Mouse (Mus musculus) kidney, postnatal 0 days (tissue): Measurements from ENCODE around the gene Nr1i3. TPM values are rescaled to one million over a fixed set of nuclear protein-coding genes. Genes with fewer than 3 reads are reported as not detected.

Source experiments
- ATAC-seq: fragments of 200-750 bp; cut with Nextera tagmentation; replicated peaks from 2 replicates; pipeline ENCODE4 v1.8.0; 2017; ENCODE audit warnings: low read depth, moderate number of reproducible peaks, moderate TSS enrichment, moderate library complexity; ENCODE audit not compliant: low FRiP score
- DNase-seq: peaks from one replicate; pipeline ENCODE4 v3.0.0-alpha.2; 2016; ENCODE audit warnings: low spot score
- H3K27ac ChIP-seq: fragments of 300-500 bp; sonication (generic); 2 replicates; pipeline ENCODE4 v1.5.1; 2014; ENCODE audit warnings: mild to moderate bottlenecking
- H3K27me3 ChIP-seq: fragments of 300-500 bp; sonication (generic); 2 replicates; pipeline ENCODE4 v1.6.1; 2014; ENCODE audit warnings: low read length, mixed read lengths; ENCODE audit not compliant: insufficient read depth
- H3K36me3 ChIP-seq: fragments of 300-500 bp; sonication (generic); 2 replicates; pipeline ENCODE4 v1.6.1; 2014; ENCODE audit warnings: low read length, mixed read lengths; ENCODE audit not compliant: insufficient read depth
- H3K4me1 ChIP-seq: fragments of 300-500 bp; sonication (generic); replicated peaks from 2 replicates; pipeline ENCODE4 v1.6.1; 2014; ENCODE audit warnings: antibody characterized with exemption, low read length, mixed read lengths; ENCODE audit not compliant: insufficient read depth
- H3K4me2 ChIP-seq: fragments of 300-500 bp; sonication (generic); 2 replicates; pipeline ENCODE4 v1.6.1; 2014; ENCODE audit warnings: mild to moderate bottlenecking, low read length, moderate library complexity, mixed read lengths
- H3K4me3 ChIP-seq: fragments of 300-500 bp; sonication (generic); replicated peaks from 2 replicates; pipeline ENCODE4 v1.5.1; 2014; ENCODE audit warnings: low read depth, low read length
- H3K9ac ChIP-seq: fragments of 300-500 bp; sonication (generic); 2 replicates; pipeline ENCODE4 v1.6.1; 2014; ENCODE audit warnings: low read depth, low read length
- H3K9me3 ChIP-seq: fragments of 300-500 bp; sonication (generic); replicated peaks from 2 replicates; pipeline ENCODE4 v1.6.1; 2016; ENCODE audit warnings: low read length, inconsistent platforms, mixed read lengths
- CTCF ChIP-seq: IDR thresholded peaks from 2 replicates; pipeline ENCODE4 v1.5.1; 2016; ENCODE audit warnings: antibody characterized with exemption, low read depth, mild to moderate bottlenecking, moderate library complexity
- WGBS: fragments of 180-500 bp; shearing (Covaris S2); extraction: QIAGEN DNeasy Blood & Tissue Kit; methylation state at CpG from one replicate; pipeline ENCODE4 v1.1.7; 2014; 5-methylcytosine and 5-hydroxymethylcytosine counted together
- polyA plus RNA-seq: library from polyadenylated mRNA; unstranded; fragments of >200 nt; fragmentation: Nextera tagmentation; extraction: Ambion mirVana; gene quantifications from 2 replicates; pipeline ENCODE4 v1.2.1, GENCODE M21; 2015

The Nr1i3 gene
- polyA plus RNA-seq, 1 experiment from 2014 or later, result 1.7 TPM

DNA sequence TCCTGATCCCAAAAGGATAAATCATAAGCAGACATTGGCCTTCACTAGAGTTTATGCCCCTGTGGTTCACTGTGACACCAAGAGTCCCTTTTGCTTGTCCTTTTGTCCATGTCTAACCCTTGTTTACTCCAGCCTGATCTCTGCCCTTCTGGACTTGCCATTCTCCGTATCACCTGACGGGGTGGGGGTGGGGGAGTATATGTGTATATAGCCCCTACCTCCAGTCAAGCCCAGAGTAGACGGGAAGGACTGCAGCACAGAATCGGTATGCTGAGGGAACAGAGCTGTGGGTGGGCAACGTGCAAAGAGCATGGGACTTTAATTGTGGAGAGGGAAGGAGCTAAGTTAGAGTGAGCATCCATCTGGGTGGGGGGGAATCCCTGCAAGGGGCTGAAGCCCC lies 11.1 kb downstream of the Nr1i3 start, which contains the start of gene Apoa2:
Gene Apoa2, plus strand, starts transcription at position 198 of the 400 bp plus-strand sequence.
- DNase-seq (no peak), ATAC-seq (no peak)
- TF ChIP-seq CTCF, result no peak
- peaks cover under 1% of the 10 kb centered on the region for H3K36me3 ChIP-seq
- WGBS, result 63% methylated on average over 5 of the region's 5 CpGs
- H3K9ac ChIP-seq, result no peak within 1 kb of the TSS
- H3K27ac ChIP-seq, result no peak within 1 kb of the TSS; the same call in 1 of the 2 replicates
- H3K9me3 ChIP-seq, result no peaks in the 10 kb centered on the region
- H3K27me3 ChIP-seq, result no peaks in the 10 kb centered on the region
- H3K4me3 ChIP-seq, result no peak within 1 kb of the TSS
- H3K4me1 ChIP-seq, result peaks cover 11% of the 10 kb centered on the region
- H3K4me2 ChIP-seq, result no peak within 1 kb of the TSS

DNA sequence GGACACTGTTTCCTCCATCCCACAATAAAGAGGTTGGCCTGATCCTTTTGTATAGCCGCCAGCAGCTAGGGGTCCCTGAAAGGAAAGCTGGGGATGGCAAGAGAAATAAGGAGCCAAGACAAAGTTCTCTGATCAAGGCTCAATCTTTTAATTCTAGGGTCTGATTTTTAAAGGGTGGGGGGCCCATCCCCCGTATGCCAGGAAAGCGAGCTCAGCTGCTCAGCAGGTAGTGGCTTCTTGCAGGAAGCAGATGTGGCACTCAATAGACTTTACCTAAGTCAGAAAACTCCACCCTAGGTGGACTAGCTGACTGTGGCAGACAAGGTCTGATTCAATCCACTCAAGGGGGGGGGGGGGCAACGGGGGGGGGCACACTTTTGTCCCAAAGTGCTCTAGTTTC lies 13.0 kb downstream of the Nr1i3 start:
- Histone ChIP-seq H3K36me3 (no peaks in the 10 kb centered on the region), H3K27me3 (no peaks in the 10 kb centered on the region), H3K9me3 (no peaks in the 10 kb centered on the region), H3K27ac (no peak overlapping the region), H3K9ac (no peak overlapping the region), H3K4me3 (no peak overlapping the region), H3K4me1 (peaks cover 6% of the 10 kb centered on the region; the same call in 1 of the 2 replicates), H3K4me2 (no peak overlapping the region)
- no peak for TF ChIP-seq CTCF
- no peak for DNase-seq
- 55% methylated on average over 4 of the region's 4 CpGs for WGBS
- no peak for ATAC-seq

DNA sequence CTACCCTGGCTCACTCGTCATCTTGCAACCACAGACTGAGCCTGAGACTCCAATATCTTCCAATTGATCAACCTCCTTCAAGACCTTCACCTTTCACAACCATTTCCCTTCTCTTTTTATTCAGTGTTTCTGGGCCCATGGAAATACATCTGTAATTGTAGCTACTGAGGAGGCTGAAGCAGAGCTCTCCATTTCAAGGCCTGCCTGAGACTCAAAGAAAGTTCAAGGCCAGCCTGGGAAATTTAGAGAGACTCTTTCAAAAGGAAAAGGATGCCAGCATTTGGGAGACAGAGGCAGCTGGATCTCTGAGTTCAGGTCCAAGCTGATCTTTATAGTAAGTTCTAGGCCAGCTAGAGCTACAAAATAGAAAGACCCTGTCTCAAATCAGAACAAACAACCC lies 14.1 kb downstream of the Nr1i3 start:
- Histone ChIP-seq H3K36me3 (no peaks in the 10 kb centered on the region), H3K4me1 (0 out of 2 replicates have a peak, but pooled peaks cover 6% of the 10 kb centered on the region), H3K27me3 (no peaks in the 10 kb centered on the region), H3K4me3 (no peak overlapping the region), H3K9me3 (no peaks in the 10 kb centered on the region), H3K9ac (no peak overlapping the region), H3K4me2 (no peak overlapping the region), H3K27ac (no peak overlapping the region)
- no peak for TF ChIP-seq CTCF
- WGBS, result 95% methylated on average over 1 of the region's 1 CpGs
- ATAC-seq (no peak), DNase-seq (no peak)

DNA sequence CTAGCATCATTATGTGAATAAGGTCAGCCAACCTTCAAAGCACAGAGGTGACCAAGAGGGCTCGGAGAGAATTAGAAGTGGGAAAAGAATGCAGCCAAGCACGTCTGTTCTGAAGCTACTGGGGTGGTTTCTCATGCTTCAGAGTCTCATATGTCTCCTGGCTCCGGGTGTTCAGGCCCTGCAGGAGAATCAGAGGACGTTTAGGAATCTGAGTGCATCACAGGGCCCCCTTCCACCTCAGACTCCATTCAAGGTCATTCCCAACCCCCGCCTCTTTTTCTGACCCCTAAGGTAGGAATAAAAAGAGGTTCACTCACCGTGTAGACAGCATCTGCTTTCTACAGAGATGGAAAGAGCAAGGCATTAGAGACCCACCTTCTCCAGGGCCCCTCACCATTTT lies 16.0 kb downstream of the Nr1i3 start:
- DNase-seq (no peak), ATAC-seq (no peak)
- H3K27me3 ChIP-seq, result no peaks in the 10 kb centered on the region
- 0 out of 2 replicates have a peak overlapping the region, but pooled peaks have one; percentile 31 for H3K27ac ChIP-seq
- TF ChIP-seq CTCF, result no peak
- H3K4me3 ChIP-seq, result no peak overlapping the region
- no peaks in the 10 kb centered on the region for H3K9me3 ChIP-seq
- H3K36me3 ChIP-seq, result peaks cover 12% of the 10 kb centered on the region
- WGBS, result 56% methylated on average over 6 of the region's 6 CpGs
- no peak overlapping the region for H3K9ac ChIP-seq
- no peak overlapping the region for H3K4me2 ChIP-seq
- H3K4me1 ChIP-seq, result 0 out of 2 replicates have a peak, but pooled peaks cover 3% of the 10 kb centered on the region

DNA sequence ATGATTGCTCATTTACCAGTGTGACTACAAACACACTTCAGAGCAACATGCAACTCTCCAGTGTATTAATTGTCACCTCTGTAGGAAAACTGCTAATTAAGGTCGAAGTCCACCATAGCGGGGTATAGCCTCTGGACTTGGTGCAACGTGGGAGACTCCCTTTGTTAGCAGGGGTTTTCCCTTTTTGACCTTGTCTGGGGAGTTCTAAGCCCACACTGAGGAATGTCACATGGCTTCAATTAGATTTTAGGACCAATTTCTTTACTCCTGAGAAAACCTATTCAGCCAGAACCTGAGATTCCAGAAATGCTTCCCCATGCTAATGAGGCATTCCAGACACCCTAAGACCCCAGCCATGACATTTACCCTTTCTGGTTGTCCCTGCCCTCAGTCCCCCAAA lies 16.4 kb downstream of the Nr1i3 start:
- TF ChIP-seq CTCF, result no peak
- Histone ChIP-seq H3K4me3 (no peak overlapping the region), H3K36me3 (peaks cover 16% of the 10 kb centered on the region), H3K27ac (peak overlapping the region; percentile 31; the same call in 1 of the 2 replicates), H3K4me1 (0 out of 2 replicates have a peak, but pooled peaks cover 3% of the 10 kb centered on the region), H3K4me2 (no peak overlapping the region), H3K9ac (no peak overlapping the region), H3K27me3 (no peaks in the 10 kb centered on the region), H3K9me3 (no peaks in the 10 kb centered on the region)
- DNase-seq (no peak), ATAC-seq (peak; percentile 38; the same call in 1 of the 2 replicates)
- WGBS, result 53% methylated on average over 3 of the region's 3 CpGs

DNA sequence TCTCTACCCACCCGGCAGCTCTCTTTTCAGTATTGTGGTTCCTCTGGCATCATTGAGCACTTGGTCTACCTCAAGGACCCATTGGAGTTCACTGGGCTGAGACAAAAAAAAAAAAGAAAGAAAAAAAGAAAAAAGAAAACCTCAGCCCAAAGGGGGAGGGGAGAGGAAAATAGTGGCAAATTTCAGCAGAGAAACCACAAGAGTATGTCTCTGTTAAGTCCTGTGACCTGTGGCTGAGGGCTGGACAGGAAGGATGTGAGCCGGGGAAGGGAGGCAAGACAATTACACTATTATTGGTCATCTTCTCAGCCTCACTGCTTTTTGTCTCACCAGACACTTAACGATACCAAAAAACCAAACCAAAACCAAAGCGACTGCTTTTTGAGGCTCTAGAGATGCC lies 18.1 kb downstream of the Nr1i3 start:
- Histone ChIP-seq H3K27me3 (no peaks in the 10 kb centered on the region), H3K4me2 (no peak overlapping the region), H3K27ac (no peak overlapping the region), H3K9me3 (no peaks in the 10 kb centered on the region), H3K4me3 (no peak overlapping the region), H3K4me1 (0 out of 2 replicates have a peak, but pooled peaks cover 3% of the 10 kb centered on the region), H3K9ac (no peak overlapping the region), H3K36me3 (peaks cover 28% of the 10 kb centered on the region)
- TF ChIP-seq CTCF, result no peak
- no peak for ATAC-seq
- 76% methylated on average over 4 of the region's 4 CpGs for WGBS
- DNase-seq, result no peak

DNA sequence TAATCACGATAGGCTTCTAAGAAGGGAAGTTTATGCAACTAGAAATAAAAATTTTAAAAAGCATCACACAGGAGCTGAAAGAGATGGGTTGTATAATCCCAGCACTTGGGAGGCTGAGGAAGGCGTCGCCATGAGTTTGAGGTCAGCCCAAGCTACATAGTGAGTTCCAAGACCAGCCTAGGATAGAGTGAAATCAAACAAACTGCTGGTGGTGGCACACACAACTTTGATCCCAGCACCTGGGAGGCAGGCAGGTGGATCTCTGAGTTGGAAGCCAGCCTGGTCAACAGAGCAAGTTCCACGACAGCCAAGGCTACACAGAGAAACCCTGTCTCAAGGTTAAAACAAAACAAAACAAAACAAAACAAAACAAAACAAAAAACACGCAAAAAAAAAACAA lies 18.6 kb downstream of the Nr1i3 start:
- no peak for TF ChIP-seq CTCF
- Histone ChIP-seq H3K9me3 (no peaks in the 10 kb centered on the region), H3K4me1 (0 out of 2 replicates have a peak, but pooled peaks cover 3% of the 10 kb centered on the region), H3K27ac (no peak overlapping the region), H3K4me3 (no peak overlapping the region), H3K9ac (no peak overlapping the region), H3K4me2 (no peak overlapping the region), H3K36me3 (peaks cover 33% of the 10 kb centered on the region), H3K27me3 (no peaks in the 10 kb centered on the region)
- WGBS, result 83% methylated on average over 5 of the region's 5 CpGs
- DNase-seq, result no peak
- ATAC-seq, result no peak
